Mouse (Mus musculus) ES-Bruce4 (cell line): ENCODE results near the gene Prdx2.

Experiments
- CTCF ChIP-seq: IDR thresholded peaks from one replicate; pipeline ENCODE4 v1.8.1; 2011; ENCODE audit warnings: low read depth, low read length
- EP300 ChIP-seq: IDR thresholded peaks from 2 replicates; pipeline ENCODE4 v1.6.1; 2011; ENCODE audit warnings: low read depth, low read length; ENCODE audit not compliant: insufficient read depth
- POLR2A ChIP-seq: IDR thresholded peaks from one replicate; pipeline ENCODE4 v1.8.1; 2011; ENCODE audit warnings: low read length; ENCODE audit not compliant: insufficient read depth

GRCm38 (mm10) chr8:84976031-84976762 is 6.8 kb downstream of the Prdx2 start:
- TF ChIP-seq CTCF = no peak
- no peak for TF ChIP-seq POLR2A
- peak; percentile 74 for TF ChIP-seq EP300
